Mouse (Mus musculus) kidney, adult 2 months (tissue): ENCODE data around the gene Mif.
"Not testable (repeated sequence)": the region's sequence is repeated elsewhere in the genome, so short reads cannot be mapped to it uniquely, and the experiment has no call there.

Source experiments
- CTCF ChIP-seq: fragments of 200-500 bp; conservative IDR thresholded peaks from 2 replicates; pipeline ENCODE4 v1.5.1; 2011; ENCODE audit warnings: low read depth, mild to moderate bottlenecking, control low read depth, low read length, moderate library complexity, mixed read lengths; ENCODE audit not compliant: insufficient read depth, insufficient read length
- POLR2A ChIP-seq: fragments of 200-500 bp; IDR thresholded peaks from one replicate; pipeline ENCODE4 v1.6.1; 2011; ENCODE audit warnings: low read depth, low read length, control low read depth

DNA sequence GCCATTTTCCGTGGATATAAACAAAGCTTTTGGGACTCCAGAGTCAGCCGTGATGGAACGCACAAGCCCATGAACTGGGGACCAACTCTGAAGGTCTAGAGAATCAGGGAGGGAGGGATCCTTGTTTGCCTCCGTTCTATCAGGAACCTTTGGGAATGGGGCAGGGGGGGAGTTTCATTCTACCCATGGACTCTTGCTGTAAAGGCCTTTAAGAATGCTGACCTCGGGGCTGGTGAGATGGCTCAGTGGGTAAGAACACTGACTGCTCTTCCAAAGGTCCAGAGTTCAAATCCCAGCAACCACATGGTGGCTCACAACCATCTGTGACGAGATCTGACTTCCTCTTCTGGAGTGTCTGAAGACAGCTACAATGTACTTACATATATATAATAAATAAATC, 16.1 kb downstream of the Mif start:
- TF ChIP-seq CTCF, POLR2A: not testable (repeated sequence)
